ENCODE assay signal across 12 mouse cellular contexts in the genomic region with DNA sequence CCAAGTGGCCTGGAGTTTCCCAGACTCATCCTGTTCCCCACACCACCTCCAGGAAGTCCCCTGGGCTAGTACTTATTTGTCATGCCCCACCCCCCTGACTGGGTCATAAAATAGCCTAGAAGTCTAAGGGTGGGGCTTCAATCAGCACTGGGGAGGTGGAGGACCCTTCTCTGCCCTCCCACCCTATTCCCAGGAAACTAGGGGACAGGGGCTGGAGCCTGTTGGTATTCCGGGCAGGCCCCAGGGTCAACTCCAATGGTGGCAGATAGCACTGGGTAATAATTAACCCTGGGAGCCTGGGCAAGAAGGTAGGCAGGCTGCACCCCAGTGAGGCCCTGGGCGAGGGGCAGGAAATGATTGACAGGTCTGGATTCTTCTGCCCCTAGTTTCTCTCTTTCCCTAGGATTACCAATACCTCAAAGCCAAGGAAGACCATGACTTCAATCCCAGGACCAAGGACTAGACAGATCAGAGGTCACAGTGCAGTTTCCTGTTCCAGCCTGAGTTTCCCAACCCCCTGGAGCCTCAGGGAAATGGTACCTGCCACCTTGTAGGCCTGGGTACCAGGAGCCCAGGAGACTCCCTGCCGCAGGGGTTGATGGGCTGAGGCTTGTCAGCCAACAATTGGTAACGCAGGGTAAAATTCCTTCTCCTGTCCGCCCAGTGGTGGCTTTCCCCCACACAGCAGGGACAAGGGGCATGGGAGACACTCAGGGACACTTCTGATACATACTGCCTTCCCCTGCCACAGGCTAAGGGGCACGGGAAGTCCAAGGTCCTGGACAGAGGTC. TPM values are rescaled to one million over a fixed set of nuclear protein-coding genes. Genes with fewer than 3 reads are reported as not detected.
DNase-seq lines count a peak whose midpoint lies in the region; ATAC-seq lines count a peak whose summit lies in the region.
"Had no signal": no experiment of that assay in that cellular context is flagged by ENCODE, and none has a peak within 500 bp of the region (broad histone marks: within the 10 kb centered on the region; RNA-seq: fewer than 3 reads in every experiment).

No protein-coding gene starts in this region.

- no peaks in the 10 kb centered on the region for H3K4me1 ChIP-seq in hindbrain, embryonic 12.5 days
- H3K4me1 ChIP-seq in hindbrain, embryonic 16.5 days (ENCODE audit: control insufficient read depth, insufficient read depth, low read depth, low read length): peaks cover 2% of the 10 kb centered on the region; the same call in 1 of the 2 replicates
- H3K4me1 ChIP-seq in intestine, embryonic 16.5 days (ENCODE audit: control insufficient read depth, insufficient read depth, low read length): peaks cover 16% of the 10 kb centered on the region
- peaks cover 3% of the 10 kb centered on the region; the same call in 1 of the 2 replicates for H3K4me1 ChIP-seq in stomach, embryonic 15.5 days
- H3K4me1 ChIP-seq: forebrain, embryonic 12.5 days had no signal

- 0 out of 2 replicates have a peak, but pooled peaks have one; percentile 27 for ATAC-seq in hindbrain, embryonic 12.5 days (ENCODE audit: low FRiP score)
- ATAC-seq in hindbrain, embryonic 16.5 days: no peak
- peak; percentile 91 for ATAC-seq in intestine, embryonic 16.5 days
- ATAC-seq in stomach, embryonic 15.5 days (ENCODE audit: insufficient read depth, low FRiP score, low read depth): peak; percentile 84

- H3K27me3 ChIP-seq in hindbrain, embryonic 12.5 days: 0 out of 2 replicates have a peak, but pooled peaks cover 4% of the 10 kb centered on the region
- no peaks in the 10 kb centered on the region for H3K27me3 ChIP-seq in hindbrain, embryonic 16.5 days (replicated peaks; ENCODE audit: control insufficient read depth, insufficient read depth, low read length)
- H3K27me3 ChIP-seq in intestine, embryonic 16.5 days (replicated peaks; ENCODE audit: control insufficient read depth, insufficient read depth, low read length): no peaks in the 10 kb centered on the region
- H3K27me3 ChIP-seq in stomach, embryonic 15.5 days (replicated peaks): no peaks in the 10 kb centered on the region
- H3K27me3 ChIP-seq: forebrain, embryonic 12.5 days had no signal

- 71% methylated on average over 6 of the region's 6 CpGs for WGBS in hindbrain, embryonic 12.5 days
- WGBS in hindbrain, embryonic 16.5 days: 77% methylated on average over 6 of the region's 6 CpGs
- WGBS in intestine, embryonic 16.5 days: 54% methylated on average over 6 of the region's 6 CpGs
- WGBS in stomach, embryonic 15.5 days: 56% methylated on average over 6 of the region's 6 CpGs

- no peak overlapping the region for H3K4me3 ChIP-seq in hindbrain, embryonic 12.5 days
- no peak overlapping the region for H3K4me3 ChIP-seq in hindbrain, embryonic 16.5 days (ENCODE audit: low read length)
- H3K4me3 ChIP-seq in intestine, embryonic 16.5 days (ENCODE audit: low read length): no peak overlapping the region
- H3K4me3 ChIP-seq in stomach, embryonic 15.5 days (replicated peaks): no peak overlapping the region
- H3K4me3 ChIP-seq: forebrain, embryonic 12.5 days had no signal

- H3K9me3 ChIP-seq in hindbrain, embryonic 12.5 days (replicated peaks): no peaks in the 10 kb centered on the region
- H3K9me3 ChIP-seq in hindbrain, embryonic 16.5 days (ENCODE audit: control insufficient read depth, low read length): no peaks in the 10 kb centered on the region
- H3K9me3 ChIP-seq in intestine, embryonic 16.5 days (ENCODE audit: control insufficient read depth, low read length): no peaks in the 10 kb centered on the region
- H3K9me3 ChIP-seq in stomach, embryonic 15.5 days: no peaks in the 10 kb centered on the region
- H3K9me3 ChIP-seq: forebrain, embryonic 12.5 days had no signal

- no peak overlapping the region for H3K27ac ChIP-seq in hindbrain, embryonic 12.5 days
- no peak overlapping the region for H3K27ac ChIP-seq in hindbrain, embryonic 16.5 days (ENCODE audit: low read depth, low read length)
- H3K27ac ChIP-seq in intestine, embryonic 16.5 days (ENCODE audit: low read length): peak overlapping the region; percentile 81
- peak overlapping the region; percentile 55 for H3K27ac ChIP-seq in stomach, embryonic 15.5 days
- H3K27ac ChIP-seq: forebrain, embryonic 12.5 days; macrophage had no signal

- H3K4me2 ChIP-seq in hindbrain, embryonic 12.5 days (replicated peaks): no peak overlapping the region
- no peak overlapping the region for H3K4me2 ChIP-seq in hindbrain, embryonic 16.5 days (ENCODE audit: low read length)
- peak overlapping the region; percentile 15 for H3K4me2 ChIP-seq in intestine, embryonic 16.5 days (ENCODE audit: low read depth, low read length)
- no peak overlapping the region for H3K4me2 ChIP-seq in stomach, embryonic 15.5 days
- H3K4me2 ChIP-seq: forebrain, embryonic 12.5 days had no signal

- DNase-seq in kidney, postnatal 4 days: peak; percentile 60 to 77
- no peak for DNase-seq in right cerebral cortex, postnatal 36 days (ENCODE audit: low spot score in 2 of 2)
- DNase-seq in cerebellum, postnatal 36 days: no peak
- no peak for DNase-seq in urinary bladder, postnatal 25 days (ENCODE audit: low spot score)
- DNase-seq: layer of hippocampus, adult 9-11 months; retina, postnatal 1 day had no signal

- H3K9ac ChIP-seq in hindbrain, embryonic 12.5 days: no peak overlapping the region
- H3K9ac ChIP-seq in hindbrain, embryonic 16.5 days (ENCODE audit: low read depth, low read length): no peak overlapping the region
- H3K9ac ChIP-seq in intestine, embryonic 16.5 days (ENCODE audit: low read depth, low read length): peak overlapping the region; percentile 2; the same call in 1 of the 2 replicates
- H3K9ac ChIP-seq in stomach, embryonic 15.5 days: no peak overlapping the region
- H3K9ac ChIP-seq: forebrain, embryonic 12.5 days had no signal

- H3K36me3 ChIP-seq in hindbrain, embryonic 12.5 days: 0 out of 2 replicates have a peak, but pooled peaks cover 2% of the 10 kb centered on the region
- H3K36me3 ChIP-seq in hindbrain, embryonic 16.5 days (ENCODE audit: control insufficient read depth, insufficient read depth, low read length): no peaks in the 10 kb centered on the region
- H3K36me3 ChIP-seq in intestine, embryonic 16.5 days (ENCODE audit: control insufficient read depth, insufficient read depth, low read length): 0 out of 2 replicates have a peak, but pooled peaks cover 9% of the 10 kb centered on the region
- H3K36me3 ChIP-seq in stomach, embryonic 15.5 days: peaks cover 21% of the 10 kb centered on the region
- H3K36me3 ChIP-seq: forebrain, embryonic 12.5 days had no signal

RNA-seq across cellular contexts. Expression of a gene that starts 8.7 kb away (rescaled TPM):
- not detected in 2 replicates for polyA plus RNA-seq in hindbrain, embryonic 12.5 days (2016; fragmentation: Nextera tagmentation; extraction: Ambion mirVana)
- polyA plus RNA-seq in hindbrain, embryonic 16.5 days (2015; fragmentation: Nextera tagmentation; extraction: Ambion mirVana): not detected in 2 replicates
- polyA plus RNA-seq in intestine, embryonic 16.5 days (2015; fragmentation: Nextera tagmentation; extraction: Ambion mirVana): not detected in 2 replicates
- polyA plus RNA-seq in stomach, embryonic 15.5 days (2015; fragmentation: Nextera tagmentation; extraction: Ambion mirVana): not detected in 2 replicates
- polyA plus RNA-seq: forebrain, embryonic 12.5 days had no signal

RNA-seq across cellular contexts. Expression of a gene that starts 9.1 kb away (rescaled TPM):
- polyA plus RNA-seq in hindbrain, embryonic 12.5 days (2016; fragmentation: Nextera tagmentation; extraction: Ambion mirVana): 11.7 and 13.1 TPM in 2 replicates
- 6.2 and 7.2 TPM in 2 replicates for polyA plus RNA-seq in hindbrain, embryonic 16.5 days (2015; fragmentation: Nextera tagmentation; extraction: Ambion mirVana)
- 113 and 116 TPM in 2 replicates for polyA plus RNA-seq in intestine, embryonic 16.5 days (2015; fragmentation: Nextera tagmentation; extraction: Ambion mirVana)
- polyA plus RNA-seq in stomach, embryonic 15.5 days (2015; fragmentation: Nextera tagmentation; extraction: Ambion mirVana): 60.1 and 63.4 TPM in 2 replicates

RNA-seq across cellular contexts. Expression of a gene that starts 15.3 kb away (rescaled TPM):
- 61.4 and 72.1 TPM in 2 replicates for polyA plus RNA-seq in hindbrain, embryonic 12.5 days (2016; fragmentation: Nextera tagmentation; extraction: Ambion mirVana)
- polyA plus RNA-seq in hindbrain, embryonic 16.5 days (2015; fragmentation: Nextera tagmentation; extraction: Ambion mirVana): 75.4 and 76.2 TPM in 2 replicates
- polyA plus RNA-seq in intestine, embryonic 16.5 days (2015; fragmentation: Nextera tagmentation; extraction: Ambion mirVana): 110 and 118 TPM in 2 replicates
- 121 and 128 TPM in 2 replicates for polyA plus RNA-seq in stomach, embryonic 15.5 days (2015; fragmentation: Nextera tagmentation; extraction: Ambion mirVana)

RNA-seq across cellular contexts. Expression of a gene that starts 33.1 kb away (rescaled TPM):
- polyA plus RNA-seq in hindbrain, embryonic 12.5 days (2016; fragmentation: Nextera tagmentation; extraction: Ambion mirVana): 70.1 and 73.7 TPM in 2 replicates
- polyA plus RNA-seq in hindbrain, embryonic 16.5 days (2015; fragmentation: Nextera tagmentation; extraction: Ambion mirVana): 153 and 156 TPM in 2 replicates
- polyA plus RNA-seq in intestine, embryonic 16.5 days (2015; fragmentation: Nextera tagmentation; extraction: Ambion mirVana): 24.8 and 27.0 TPM in 2 replicates
- polyA plus RNA-seq in stomach, embryonic 15.5 days (2015; fragmentation: Nextera tagmentation; extraction: Ambion mirVana): 28.9 and 33.7 TPM in 2 replicates
- polyA plus RNA-seq: macrophage had no signal

Comparison
In these comparisons a context has a peak if more than half of its experiments do, and no peak if none do; other contexts are left out.
1. H3K27ac ChIP-seq: peak in intestine, embryonic 16.5 days (single experiment) and stomach, embryonic 15.5 days (single experiment); none in hindbrain, embryonic 12.5 days (single experiment) and hindbrain, embryonic 16.5 days (single experiment).
2. DNase-seq: peak in kidney, postnatal 4 days (2 of 2); none in right cerebral cortex, postnatal 36 days (0 of 2), cerebellum, postnatal 36 days (0 of 2) and urinary bladder, postnatal 25 days (single experiment).